Mouse (Mus musculus): Measurements from ENCODE around the gene Slc2a6.

Gene Slc2a6

DNA sequence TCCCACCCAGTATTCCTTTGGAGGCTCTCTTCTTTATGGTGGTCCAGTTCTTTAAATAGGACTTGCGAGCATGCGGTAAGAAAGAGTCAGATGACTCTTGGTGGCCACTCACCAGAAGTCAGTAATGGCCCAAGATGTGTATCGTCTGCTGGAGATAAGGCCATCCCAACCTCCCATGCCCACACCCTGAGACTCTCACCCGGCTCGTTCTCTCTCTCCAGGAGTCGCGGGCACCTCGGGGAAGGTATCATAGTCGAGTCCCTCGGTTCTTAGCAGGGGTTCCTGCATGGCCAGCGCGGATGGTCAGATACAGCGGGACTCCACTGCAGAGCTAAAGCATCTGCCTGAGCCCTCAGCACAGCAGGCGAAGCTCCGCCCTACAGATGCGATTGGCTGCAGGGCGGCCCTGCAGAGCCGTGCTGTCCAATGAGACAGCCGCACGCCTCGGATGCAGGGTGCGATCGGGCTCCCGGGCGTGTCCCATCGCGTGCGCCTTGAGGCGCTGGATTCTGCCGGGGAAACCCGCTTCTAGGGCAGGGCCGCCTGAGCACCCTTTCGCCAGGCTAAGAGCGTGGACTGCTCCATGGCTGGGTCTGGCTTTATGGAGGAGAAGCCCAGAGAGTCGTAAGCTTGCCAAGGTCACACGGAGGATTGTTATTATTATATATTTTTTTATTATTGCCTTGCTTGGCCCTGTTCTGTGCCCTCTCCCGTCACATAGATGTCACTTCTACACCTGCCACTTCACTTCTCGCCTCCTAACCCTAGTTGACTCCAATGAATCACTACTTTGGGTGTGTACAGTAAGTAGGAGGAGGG is at the start of gene Slc2a6:
Gene Slc2a6, minus strand, starts transcription at position 381 of the 819 bp plus-strand sequence.
- DNase-seq (ENCODE audit: low spot score) = peak; percentile 91

DNA sequence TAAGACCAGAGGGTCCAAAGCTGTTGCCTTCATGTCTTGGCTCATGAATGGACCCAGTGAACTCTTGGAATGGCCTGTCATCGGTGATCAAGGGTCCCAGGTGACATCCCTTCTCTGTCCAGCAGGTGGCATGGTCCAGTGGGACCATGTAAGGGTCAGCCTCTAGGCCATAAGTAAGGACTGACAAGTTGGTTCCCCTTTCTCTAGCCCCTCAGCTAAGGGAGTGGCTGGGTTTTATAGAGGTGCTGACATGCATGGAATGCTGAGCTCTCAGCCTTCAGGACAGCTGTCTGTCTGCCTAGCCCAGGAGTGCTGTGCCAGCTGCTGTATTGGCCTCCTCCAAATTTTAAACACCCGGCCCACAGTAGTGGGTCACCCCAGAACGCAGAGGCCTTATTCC is 47.7 kb upstream of the Slc2a6 start:
- peak; percentile 56 for DNase-seq (ENCODE audit: low spot score)

DNA sequence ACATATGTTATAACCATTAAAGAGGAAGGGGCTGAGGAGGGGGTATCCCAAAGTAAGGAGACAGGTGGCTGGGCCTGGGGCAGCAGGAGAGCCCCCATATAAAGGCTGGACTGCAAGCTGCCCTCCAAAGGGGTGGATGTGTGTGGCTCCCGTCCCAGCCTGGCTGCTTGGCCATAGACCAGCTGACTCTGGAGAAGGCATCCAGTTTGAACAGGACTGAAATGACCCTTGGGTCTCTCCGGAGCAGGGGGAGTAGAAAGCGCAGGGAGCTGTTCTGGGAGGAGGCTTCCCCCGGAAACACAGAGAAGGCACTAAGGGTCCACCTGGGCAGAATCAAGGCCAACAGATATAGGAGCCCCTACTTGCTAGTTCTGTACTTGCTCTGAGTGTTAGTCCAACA is 47.0 kb upstream of the Slc2a6 start:
- no peak for DNase-seq (ENCODE audit: low spot score)

- DNase-seq (ENCODE audit: low spot score) = no peak
These were observed 45.6 kb upstream of the Slc2a6 start for GRCm38 (mm10) chr2:27073407-27073806.

DNA sequence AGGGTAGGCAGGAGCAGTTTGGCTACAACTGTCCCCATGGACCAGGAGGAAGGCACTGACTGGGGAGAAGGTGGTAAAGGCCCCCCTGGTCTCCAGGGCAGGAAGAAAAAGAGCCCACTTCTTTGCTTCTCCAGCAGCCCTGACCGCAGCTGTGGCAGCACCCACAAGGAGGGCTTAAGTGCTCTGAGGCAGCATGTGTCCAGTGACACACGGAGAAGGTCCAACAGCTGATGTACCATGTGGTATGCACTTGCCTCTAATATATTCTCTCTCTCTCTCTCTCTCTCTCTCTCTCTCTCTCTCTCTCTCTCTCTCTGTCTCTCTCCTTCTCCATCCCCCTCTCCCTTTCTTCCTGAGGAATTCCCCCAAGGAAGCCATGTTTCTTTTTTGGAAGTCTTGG is 44.2 kb upstream of the Slc2a6 start, which contains the start of gene Mymk:
Gene Mymk, minus strand, starts transcription at position 202 of the 400 bp plus-strand sequence.
- no peak for DNase-seq (ENCODE audit: low spot score)

- DNase-seq (ENCODE audit: low spot score) = peak; percentile 62
These were observed 43.3 kb upstream of the Slc2a6 start for GRCm38 (mm10) chr2:27071137-27071536.

GRCm38 (mm10) chr2:27070247-27070813 is 42.5 kb upstream of the Slc2a6 start:
- DNase-seq (ENCODE audit: low spot score) = no peak

- no peak for DNase-seq (ENCODE audit: low spot score)
These were observed 41.8 kb upstream of the Slc2a6 start for GRCm38 (mm10) chr2:27069646-27070045.

DNA sequence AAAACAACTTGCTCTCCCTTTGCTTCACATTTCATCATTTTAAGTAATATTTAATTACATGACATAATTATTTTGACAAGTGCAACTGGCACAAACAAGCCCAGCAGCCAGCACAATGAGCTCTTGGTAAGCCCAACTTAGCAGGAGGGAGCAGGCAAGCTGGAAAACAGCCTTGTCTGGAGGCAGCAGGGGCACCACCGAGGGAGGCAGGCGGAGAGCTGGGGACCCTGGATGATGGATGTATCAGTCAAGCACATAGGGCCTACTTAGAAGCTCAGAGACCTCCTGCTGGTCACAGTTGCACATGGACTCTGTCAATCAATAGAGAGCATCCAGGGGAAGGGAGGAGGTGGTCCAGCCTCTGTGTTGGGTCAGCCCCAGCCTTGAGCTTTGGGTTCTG is 40.2 kb upstream of the Slc2a6 start:
- no peak for DNase-seq (ENCODE audit: low spot score)

DNA sequence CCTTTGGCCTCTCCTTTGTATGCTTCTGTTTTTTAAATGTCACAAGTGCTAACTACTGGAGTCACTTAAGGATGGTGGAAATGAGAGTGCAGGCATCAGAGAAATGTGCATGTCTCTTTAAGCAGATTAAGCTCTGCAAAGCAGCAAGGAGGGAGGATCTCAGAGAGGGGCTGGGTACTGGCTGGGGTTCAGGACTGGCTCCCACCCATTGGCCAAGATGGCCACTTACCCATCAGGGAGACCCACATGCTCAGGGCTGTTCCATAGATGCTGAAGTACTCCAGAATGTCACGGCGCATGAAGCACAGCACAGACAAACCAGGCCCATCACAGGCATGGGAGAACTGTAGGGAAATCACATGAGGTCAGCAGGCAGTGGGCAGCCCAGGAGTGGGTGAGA is 39.3 kb upstream of the Slc2a6 start:
- DNase-seq (ENCODE audit: low spot score) = no peak

DNA sequence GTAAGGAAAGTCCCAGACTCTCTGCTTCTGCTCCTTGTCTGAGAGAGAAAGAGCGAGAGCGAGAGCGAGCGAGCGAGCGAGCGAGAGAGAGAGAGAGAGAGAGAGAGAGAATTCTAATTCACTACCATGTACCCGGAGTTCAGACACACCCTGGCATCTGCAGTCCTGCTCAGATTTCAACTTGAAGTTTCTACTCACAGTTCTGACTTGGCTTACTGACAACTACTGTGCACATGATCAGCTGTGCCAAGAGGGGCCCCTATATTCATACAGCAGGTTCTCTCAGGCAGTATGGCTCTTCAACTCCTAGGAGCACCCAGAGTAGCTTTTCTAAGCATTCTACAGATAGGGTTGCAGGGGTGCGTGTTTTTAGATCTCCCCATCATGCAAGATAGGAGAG is 31.4 kb upstream of the Slc2a6 start:
- DNase-seq (ENCODE audit: low spot score) = no peak

GRCm38 (mm10) chr2:27058751-27059150 is 31.0 kb upstream of the Slc2a6 start:
- no peak for DNase-seq (ENCODE audit: low spot score)

- DNase-seq (ENCODE audit: low spot score) = no peak
These were observed 30.5 kb upstream of the Slc2a6 start for GRCm38 (mm10) chr2:27058251-27058650.

DNA sequence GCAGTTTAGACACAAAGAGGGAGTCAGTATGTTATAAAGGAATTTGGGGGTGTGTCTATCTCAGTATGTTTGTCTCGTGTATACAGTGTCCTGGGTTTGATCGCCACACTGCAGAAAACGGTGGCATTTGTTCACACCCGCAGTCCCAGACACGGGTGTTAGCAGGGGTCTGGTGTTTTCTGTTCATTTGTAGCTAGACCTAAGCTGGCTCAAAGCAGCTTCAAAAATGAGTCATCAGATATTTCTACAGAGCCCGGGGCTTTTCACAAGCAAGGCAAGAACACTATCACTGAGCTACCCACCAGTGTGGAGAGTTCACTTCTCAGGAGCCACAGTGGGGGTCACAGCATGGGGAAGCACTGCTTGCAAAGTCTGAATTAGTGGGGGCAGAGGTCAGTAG is 21.6 kb upstream of the Slc2a6 start:
- no peak for DNase-seq (ENCODE audit: low spot score)

DNA sequence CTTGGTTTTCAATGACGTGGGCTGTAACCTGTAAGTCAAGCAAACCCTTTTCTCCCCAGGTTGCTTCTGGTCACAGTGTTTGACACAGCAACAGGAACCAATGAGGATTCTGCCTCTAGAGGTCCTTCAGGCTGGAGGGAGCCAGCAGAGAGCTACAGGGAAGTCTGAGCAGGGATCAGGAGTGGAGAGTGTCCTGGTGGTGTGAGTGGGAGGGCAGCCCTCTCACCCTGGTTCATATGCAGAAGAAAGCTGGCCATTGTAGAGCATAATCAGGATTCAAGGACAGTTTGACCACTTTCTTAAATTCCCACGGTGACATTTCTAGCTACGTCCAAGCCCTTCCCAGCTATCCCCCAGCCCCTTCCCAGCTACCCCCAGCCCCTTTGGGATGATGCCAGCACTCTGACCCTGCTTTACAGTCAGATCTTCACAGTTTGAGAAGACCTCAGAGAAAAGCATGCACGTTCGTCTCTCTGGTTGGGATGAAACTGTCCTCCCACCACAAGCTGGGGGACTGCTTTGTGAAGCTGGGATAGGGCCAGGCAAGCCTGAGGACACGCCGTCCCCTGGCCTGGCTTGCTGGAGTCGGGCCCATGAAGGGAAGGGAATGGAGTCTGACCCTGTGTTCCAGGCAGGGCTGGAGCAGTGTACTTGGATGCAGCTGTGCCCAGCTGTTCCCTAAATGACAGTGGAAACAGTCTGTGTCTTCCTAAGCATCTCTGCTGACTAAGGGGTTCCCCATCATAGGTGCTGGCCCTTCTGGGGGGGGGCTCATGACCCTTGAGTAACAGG is 18.4 kb upstream of the Slc2a6 start:
- DNase-seq (ENCODE audit: low spot score) = peak; percentile 78

DNA sequence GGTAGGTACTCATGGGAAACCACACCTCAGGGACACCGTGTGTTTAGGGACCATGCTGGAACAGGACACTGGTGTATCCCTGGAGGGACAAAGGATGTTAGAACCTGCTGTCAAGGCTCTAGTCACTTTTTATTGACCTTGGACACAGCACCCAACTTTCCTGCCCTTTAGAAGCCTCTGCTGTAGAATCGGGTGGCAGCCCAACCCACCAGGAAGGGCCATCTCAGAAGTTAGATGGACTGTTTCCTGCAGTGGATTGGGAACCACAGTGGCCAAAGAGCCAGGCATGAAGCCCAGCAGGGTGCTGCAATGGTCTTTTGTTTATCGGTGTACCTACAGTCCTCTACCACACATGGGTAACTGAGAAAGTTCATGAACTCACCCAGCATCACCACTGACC is 16.8 kb upstream of the Slc2a6 start:
- no peak for DNase-seq (ENCODE audit: low spot score)

GRCm38 (mm10) chr2:27044166-27044565 is 16.4 kb upstream of the Slc2a6 start:
- DNase-seq (ENCODE audit: low spot score) = no peak

GRCm38 (mm10) chr2:27043461-27043860 is 15.7 kb upstream of the Slc2a6 start:
- DNase-seq (ENCODE audit: low spot score) = peak; percentile 82

DNA sequence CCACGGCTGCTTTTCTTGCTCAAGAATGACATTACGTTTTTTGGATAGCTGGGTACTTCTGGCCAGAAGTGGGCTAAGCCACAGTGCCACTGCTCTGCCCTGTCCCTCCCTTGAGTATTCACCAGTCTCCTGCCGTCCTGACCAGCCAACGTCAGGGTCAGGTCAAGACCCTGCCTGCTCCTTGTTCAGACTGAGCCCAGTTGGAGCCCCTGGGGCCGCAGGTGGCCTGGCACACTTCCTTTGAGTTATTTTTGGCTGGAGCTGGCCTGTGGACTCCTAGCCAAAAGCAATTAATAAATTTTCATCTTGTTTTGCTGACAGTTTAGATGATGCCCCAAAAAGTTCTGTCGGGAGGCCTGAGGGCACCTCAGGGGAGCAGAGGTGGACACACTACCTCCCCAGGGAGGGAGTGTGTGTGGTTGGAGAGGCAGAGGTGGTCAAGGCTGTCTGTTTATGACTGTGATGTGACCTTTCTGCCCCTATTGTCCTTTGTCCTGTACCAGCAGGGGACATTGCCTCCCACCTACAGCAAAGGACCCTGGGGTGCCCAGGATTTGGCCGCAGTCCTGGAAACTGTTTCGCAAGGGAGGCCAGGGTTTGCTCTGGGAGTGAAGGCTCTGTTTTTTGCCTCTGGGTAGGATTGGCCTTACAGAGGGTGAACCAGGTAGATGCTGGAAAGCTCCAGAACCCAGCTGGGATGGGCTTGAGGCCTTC is 14.5 kb upstream of the Slc2a6 start:
- DNase-seq (ENCODE audit: low spot score) = no peak

GRCm38 (mm10) chr2:27039286-27039685 is 11.5 kb upstream of the Slc2a6 start:
- DNase-seq (ENCODE audit: low spot score) = no peak

DNA sequence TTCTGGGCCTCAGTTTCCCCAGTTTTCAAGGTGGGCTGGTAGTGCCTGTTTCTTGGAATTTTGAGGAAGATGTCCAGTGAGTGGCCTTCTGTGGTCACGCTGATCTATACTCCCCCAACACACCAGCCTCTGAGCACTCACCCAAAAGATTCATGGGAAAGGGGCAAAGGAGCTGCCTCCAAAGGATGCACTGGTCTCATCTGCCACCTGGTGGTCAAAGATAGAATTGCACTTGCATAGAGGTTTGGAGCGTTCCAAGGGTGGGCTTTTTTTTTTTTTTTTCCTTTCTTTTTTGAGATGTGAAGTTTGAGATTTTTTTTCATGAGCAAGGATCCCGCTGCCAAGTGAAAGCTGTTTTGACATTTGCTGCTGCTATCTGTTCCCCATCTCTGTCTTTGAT is 10.8 kb upstream of the Slc2a6 start:
- peak; percentile 74 for DNase-seq (ENCODE audit: low spot score)

GRCm38 (mm10) chr2:27037008-27037407 is 9.2 kb upstream of the Slc2a6 start:
- no peak for DNase-seq (ENCODE audit: low spot score)

Measured in lung, postnatal 25 days (tissue).